Mouse (Mus musculus): ENCODE measurements around the gene P4ha1. TPM values are rescaled to one million over a fixed set of nuclear protein-coding genes. Genes with fewer than 3 reads are reported as not detected.
"Not testable (repeated sequence)": the region's sequence is repeated elsewhere in the genome, so short reads cannot be mapped to it uniquely, and the experiment has no call there.

The P4ha1 gene
- polyA plus RNA-seq, 1 experiment from 2014 or later = 27.9 TPM

DNA sequence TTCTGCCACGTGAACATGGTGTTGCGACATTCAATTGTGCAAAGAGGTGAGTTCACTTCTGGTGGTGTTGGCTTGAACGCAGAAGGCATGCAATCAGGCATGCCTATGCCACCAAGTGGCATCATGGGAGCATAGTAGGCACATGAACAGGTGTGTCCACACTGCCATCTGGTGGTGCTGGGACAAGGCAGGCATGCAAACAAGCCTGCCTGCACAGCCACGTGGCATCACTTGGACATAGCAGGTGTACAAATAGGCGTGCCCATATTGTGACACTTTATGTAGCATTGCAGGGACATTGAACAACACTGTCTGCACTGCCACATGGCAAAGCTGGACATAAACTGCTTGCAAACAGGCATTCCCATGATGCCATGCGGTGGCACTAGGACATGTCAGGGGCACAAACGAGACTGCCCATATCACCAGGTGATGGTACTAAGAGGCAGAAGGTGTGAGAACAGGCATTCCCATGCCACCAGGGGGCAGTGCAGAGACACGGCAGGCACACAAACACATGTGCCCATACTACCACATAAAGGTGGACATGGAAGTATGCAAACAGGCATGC, 27.8 kb upstream of the P4ha1 start:
- TF ChIP-seq CTCF (IDR thresholded peaks at IDR 0.05; ENCODE audit: low read depth) = peak; percentile 73
- no peak overlapping the region for H3K9ac ChIP-seq (ENCODE audit: low read depth, low read length)
- no peaks in the 10 kb centered on the region for H3K36me3 ChIP-seq (ENCODE audit: insufficient read depth, low read length)
- H3K4me3 ChIP-seq (replicated peaks; ENCODE audit: low read depth, low read length) = no peak overlapping the region
- no peaks in the 10 kb centered on the region for H3K27me3 ChIP-seq (ENCODE audit: insufficient read depth, low read length)
- H3K4me1 ChIP-seq (replicated peaks; ENCODE audit: insufficient read depth, low read length) = no peaks in the 10 kb centered on the region
- no peak overlapping the region for H3K27ac ChIP-seq
- H3K9me3 ChIP-seq (replicated peaks; ENCODE audit: low read length) = no peaks in the 10 kb centered on the region
- 60% methylated on average over 8 of the region's 8 CpGs for WGBS
- DNase-seq (ENCODE audit: low spot score) (peak; percentile 58), ATAC-seq (replicated peaks; ENCODE audit: low FRiP score, low read depth) (no peak)
- H3K4me2 ChIP-seq (ENCODE audit: low read length) = no peak overlapping the region

DNA sequence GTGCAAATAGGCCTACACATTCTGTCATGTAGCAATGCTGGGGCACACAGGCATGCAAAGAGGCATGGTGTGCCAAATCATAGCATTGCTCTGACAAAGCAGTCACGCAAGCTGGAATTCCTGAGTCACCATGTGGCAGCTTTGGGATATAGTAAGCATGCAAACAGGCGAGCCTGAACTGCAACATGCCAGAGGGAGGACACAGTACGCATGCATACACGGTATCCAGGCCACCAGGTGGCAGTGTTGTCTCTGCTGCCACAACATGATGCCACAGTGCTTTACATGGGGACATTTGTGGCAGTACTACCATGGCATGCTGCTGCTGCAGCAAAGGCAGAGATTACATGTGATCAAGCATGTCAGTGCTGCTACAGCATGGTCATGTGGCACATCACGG, 26.8 kb upstream of the P4ha1 start:
- 19% methylated on average over 5 of the region's 5 CpGs for WGBS
- Histone ChIP-seq H3K36me3 (ENCODE audit: insufficient read depth, low read length) (no peaks in the 10 kb centered on the region), H3K27me3 (ENCODE audit: insufficient read depth, low read length) (no peaks in the 10 kb centered on the region), H3K4me3 (replicated peaks; ENCODE audit: low read depth, low read length) (no peak overlapping the region), H3K9me3 (replicated peaks; ENCODE audit: low read length) (no peaks in the 10 kb centered on the region), H3K9ac (ENCODE audit: low read depth, low read length) (no peak overlapping the region), H3K27ac (no peak overlapping the region), H3K4me2 (ENCODE audit: low read length) (no peak overlapping the region), H3K4me1 (replicated peaks; ENCODE audit: insufficient read depth, low read length) (no peaks in the 10 kb centered on the region)
- peak; percentile 88 for DNase-seq (ENCODE audit: low spot score)
- peak; percentile 43; the same call in 1 of the 2 replicates for ATAC-seq (replicated peaks; ENCODE audit: low FRiP score, low read depth)
- TF ChIP-seq CTCF (IDR thresholded peaks at IDR 0.05; ENCODE audit: low read depth) = peak; percentile 96

DNA sequence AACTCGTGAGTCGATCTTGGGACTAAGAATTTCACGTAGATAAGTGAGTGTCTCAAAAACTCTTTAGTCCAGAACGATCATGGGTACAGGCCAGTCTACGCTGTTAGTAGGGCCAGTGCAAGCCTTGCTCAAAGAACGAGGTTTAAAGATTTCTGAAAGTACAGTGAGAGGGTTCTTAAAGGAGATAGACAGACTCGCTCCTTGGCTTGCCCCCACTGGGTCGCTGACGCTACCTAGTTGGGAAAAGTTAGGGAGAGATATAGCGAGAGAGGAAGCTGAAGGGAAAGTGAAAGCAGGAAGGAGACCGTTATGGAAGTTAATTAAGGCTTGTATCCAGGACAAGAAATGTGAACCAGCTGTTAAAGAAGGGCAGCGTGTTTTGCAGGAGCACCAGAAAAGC, 20.4 kb upstream of the P4ha1 start:
- H3K4me2 ChIP-seq (ENCODE audit: low read length); H3K9me3 ChIP-seq (replicated peaks; ENCODE audit: low read length); H3K36me3 ChIP-seq (ENCODE audit: insufficient read depth, low read length); H3K27me3 ChIP-seq (ENCODE audit: insufficient read depth, low read length); H3K9ac ChIP-seq (ENCODE audit: low read depth, low read length); H3K27ac ChIP-seq; H3K4me1 ChIP-seq (replicated peaks; ENCODE audit: insufficient read depth, low read length); ATAC-seq (replicated peaks; ENCODE audit: low FRiP score, low read depth); H3K4me3 ChIP-seq (replicated peaks; ENCODE audit: low read depth, low read length); DNase-seq (ENCODE audit: low spot score): not testable (repeated sequence)
- 86% methylated on average over 12 of the region's 12 CpGs for WGBS

DNA sequence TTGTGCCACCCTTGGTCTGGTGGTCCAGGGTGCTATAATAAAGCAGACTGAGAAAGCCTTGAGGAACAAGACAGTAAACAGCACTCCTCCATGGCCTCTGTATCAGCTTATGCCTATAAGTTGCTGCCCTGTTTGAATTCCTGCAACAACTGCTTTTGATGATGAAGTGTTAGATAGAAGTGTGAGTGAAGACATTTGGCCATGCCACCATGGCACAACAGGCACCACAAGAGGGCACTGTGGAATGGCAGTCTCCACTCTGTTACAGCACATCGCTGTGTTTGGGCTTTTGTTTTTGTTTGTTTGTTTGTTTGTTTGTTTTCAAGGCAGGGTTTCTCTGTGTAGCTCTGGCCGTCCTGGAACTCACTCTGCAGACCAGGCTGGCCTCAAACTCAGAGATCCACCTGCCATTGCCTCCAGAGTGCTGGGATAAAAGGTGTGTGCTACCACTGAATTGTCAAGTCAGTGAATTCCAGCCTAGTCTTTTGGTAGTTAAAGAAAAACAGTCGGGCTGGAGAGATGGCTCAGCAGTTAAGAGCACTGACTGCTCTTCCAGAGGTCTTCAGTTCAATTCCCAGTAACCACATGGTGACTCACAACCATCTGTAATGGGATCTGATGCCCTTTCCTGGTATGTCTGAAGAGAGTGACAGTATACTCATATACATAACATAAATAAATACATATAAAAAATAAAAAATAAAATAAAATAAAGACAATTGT, 13.9 kb upstream of the P4ha1 start:
- Histone ChIP-seq H3K4me2 (ENCODE audit: low read length) (no peak overlapping the region), H3K4me1 (replicated peaks; ENCODE audit: insufficient read depth, low read length) (no peaks in the 10 kb centered on the region), H3K27ac (no peak overlapping the region), H3K27me3 (ENCODE audit: insufficient read depth, low read length) (no peaks in the 10 kb centered on the region), H3K9ac (ENCODE audit: low read depth, low read length) (no peak overlapping the region), H3K4me3 (replicated peaks; ENCODE audit: low read depth, low read length) (no peak overlapping the region), H3K9me3 (replicated peaks; ENCODE audit: low read length) (no peaks in the 10 kb centered on the region), H3K36me3 (ENCODE audit: insufficient read depth, low read length) (no peaks in the 10 kb centered on the region)
- 39% methylated on average over 3 of the region's 3 CpGs for WGBS
- ATAC-seq (replicated peaks; ENCODE audit: low FRiP score, low read depth) = no peak
- TF ChIP-seq CTCF (IDR thresholded peaks at IDR 0.05; ENCODE audit: low read depth) = peak; percentile 71; the same call in 1 of the 2 replicates
- peak; percentile 28 for DNase-seq (ENCODE audit: low spot score)

DNA sequence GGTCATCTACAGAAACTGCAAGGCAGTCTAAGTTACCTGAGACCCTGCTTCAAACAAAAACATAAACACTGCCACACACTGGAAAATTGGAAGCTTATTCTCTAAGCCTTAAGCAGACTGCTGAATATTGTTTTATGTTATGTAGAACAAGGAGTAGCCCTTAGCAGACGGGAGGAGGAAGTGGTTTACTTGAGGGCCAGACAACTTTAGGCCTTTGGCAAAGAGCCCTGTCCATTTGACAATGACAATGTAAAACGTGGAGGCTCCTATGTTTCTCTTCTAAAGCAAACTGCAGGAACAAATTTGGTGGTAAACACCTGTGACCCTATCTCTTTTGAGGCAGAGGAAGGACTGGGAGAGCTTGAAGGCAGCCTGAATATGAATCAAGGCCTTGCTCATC, 13.0 kb upstream of the P4ha1 start:
- no peak overlapping the region for H3K9ac ChIP-seq (ENCODE audit: low read depth, low read length)
- H3K36me3 ChIP-seq (ENCODE audit: insufficient read depth, low read length) = no peaks in the 10 kb centered on the region
- no peak overlapping the region for H3K4me2 ChIP-seq (ENCODE audit: low read length)
- no peaks in the 10 kb centered on the region for H3K27me3 ChIP-seq (ENCODE audit: insufficient read depth, low read length)
- H3K27ac ChIP-seq = peak overlapping the region; percentile 21
- no peak overlapping the region for H3K4me3 ChIP-seq (replicated peaks; ENCODE audit: low read depth, low read length)
- H3K4me1 ChIP-seq (replicated peaks; ENCODE audit: insufficient read depth, low read length) = no peaks in the 10 kb centered on the region
- 35% methylated on average over 2 of the region's 2 CpGs for WGBS
- ATAC-seq (replicated peaks; ENCODE audit: low FRiP score, low read depth) (no peak), DNase-seq (ENCODE audit: low spot score) (peak; percentile 56)
- H3K9me3 ChIP-seq (replicated peaks; ENCODE audit: low read length) = no peaks in the 10 kb centered on the region
- no peak for TF ChIP-seq CTCF (IDR thresholded peaks at IDR 0.05; ENCODE audit: low read depth)

DNA sequence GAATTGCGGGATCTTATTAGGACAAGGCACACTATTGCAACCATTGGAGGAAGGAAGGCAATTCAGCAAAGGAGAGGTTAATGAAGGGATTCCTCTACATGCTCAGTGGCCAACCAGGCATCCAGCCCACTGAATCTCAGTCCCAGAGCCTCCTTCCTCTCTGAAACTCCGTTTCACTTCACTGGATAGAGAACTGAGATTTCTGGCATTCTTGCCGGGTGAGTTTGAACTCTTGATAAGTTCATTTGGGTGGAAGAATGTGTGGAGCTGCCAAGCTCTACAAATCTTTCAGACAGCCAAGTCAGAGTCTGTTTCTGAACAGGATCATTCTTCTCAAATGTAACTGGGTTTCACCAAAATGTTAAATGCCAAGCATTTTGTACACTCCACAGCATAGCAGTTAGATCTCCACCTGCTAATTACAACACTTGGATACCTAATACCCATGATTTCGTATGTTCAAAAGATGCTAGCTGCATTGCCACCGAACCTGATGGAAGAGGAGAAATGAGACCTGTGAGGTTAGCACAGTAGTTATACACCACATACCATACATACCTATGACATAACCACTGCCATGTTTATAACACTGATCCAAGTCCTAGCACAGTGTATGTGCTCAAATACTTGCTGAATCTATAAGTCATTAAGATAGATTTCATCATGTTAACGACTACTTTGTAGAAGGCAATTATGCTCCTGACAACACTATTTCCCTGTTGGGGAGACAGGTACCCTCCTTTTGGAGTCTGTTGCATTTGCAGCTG, 12.2 kb upstream of the P4ha1 start:
- WGBS = 32% methylated on average over 6 of the region's 6 CpGs
- H3K4me2 ChIP-seq (ENCODE audit: low read length) = no peak overlapping the region
- ATAC-seq (replicated peaks; ENCODE audit: low FRiP score, low read depth) (peak; percentile 46; the same call in 1 of the 2 replicates), DNase-seq (ENCODE audit: low spot score) (peak; percentile 91)
- H3K9me3 ChIP-seq (replicated peaks; ENCODE audit: low read length) = no peaks in the 10 kb centered on the region
- no peak overlapping the region for H3K9ac ChIP-seq (ENCODE audit: low read depth, low read length)
- no peaks in the 10 kb centered on the region for H3K27me3 ChIP-seq (ENCODE audit: insufficient read depth, low read length)
- H3K27ac ChIP-seq = peak overlapping the region; percentile 21
- no peak for TF ChIP-seq CTCF (IDR thresholded peaks at IDR 0.05; ENCODE audit: low read depth)
- H3K36me3 ChIP-seq (ENCODE audit: insufficient read depth, low read length) = no peaks in the 10 kb centered on the region
- H3K4me1 ChIP-seq (replicated peaks; ENCODE audit: insufficient read depth, low read length) = no peaks in the 10 kb centered on the region
- no peak overlapping the region for H3K4me3 ChIP-seq (replicated peaks; ENCODE audit: low read depth, low read length)
